Mouse (Mus musculus) left cerebral cortex, adult 18-20 months (tissue): ENCODE data around the gene Nccrp1. TPM values are rescaled to one million over a fixed set of nuclear protein-coding genes. Genes with fewer than 3 reads are reported as not detected.
A peak's percentile ranks its signal among the peaks of the same experiment; 100 is the strongest.
"Not testable (repeated sequence)": the region's sequence is repeated elsewhere in the genome, so short reads cannot be mapped to it uniquely, and the experiment has no call there.

Experiments used
- DNase-seq, 2 experiments: peaks; one replicate each; pipeline ENCODE4 v3.0.0; 2021 to 2022; ENCODE audit warnings: low spot score in 2 of 2, mixed read lengths in 1 of 2
- microRNA-seq, 2 experiments: library from miRNA; unstranded; fragments of <30 nt; microRNA quantifications; one replicate each; pipeline ENCODE4 v1.2.0; 2021
- total RNA-seq, 2 experiments: library from RNA; stranded (reverse); gene quantifications; 2 replicates each; pipeline ENCODE4 v1.2.3; 2021

Gene Nccrp1
- total RNA-seq, 2 experiments from 2014 or later = 0.28 TPM; not detected in 1

- peak; percentile 65 to 76 for DNase-seq
Measured at GRCm38 (mm10) chr7:28527922-28528719, 18.9 kb downstream of the Nccrp1 start.

GRCm38 (mm10) chr7:28522536-28522935, 24.5 kb downstream of the Nccrp1 start, which contains the start of gene Ifnl3:
TSS of gene Ifnl3 (plus strand) at chr7:28522836.
- not testable (repeated sequence) for DNase-seq

- DNase-seq = no peak
Measured at GRCm38 (mm10) chr7:28511441-28511840, 35.6 kb downstream of the Nccrp1 start.

- not testable (repeated sequence) for DNase-seq
Measured at GRCm38 (mm10) chr7:28510405-28510974, 36.6 kb downstream of the Nccrp1 start, which contains the start of gene Ifnl2. TSS of gene Ifnl2 (minus strand) at chr7:28510455.

GRCm38 (mm10) chr7:28509121-28509520, 37.9 kb downstream of the Nccrp1 start:
- not testable (repeated sequence) for DNase-seq

GRCm38 (mm10) chr7:28505585-28505984, 41.5 kb downstream of the Nccrp1 start:
- no peak for DNase-seq

- no peak for DNase-seq
Measured at GRCm38 (mm10) chr7:28495426-28495825, 51.6 kb downstream of the Nccrp1 start.

Small RNA genes within 50 kb of the gene (microRNA-seq; reads per million reads assigned to microRNA genes)
- gene Mir7049 = 0 to 0.75 reads per million in 2 experiments

Other genes with a start within 250 kb of the Nccrp1 start
- gene Dll3, start 245.0 kb downstream of the Nccrp1 start, total RNA-seq = 1 to 10 TPM; 1.5 to 1.6 TPM
- 10 to 100 TPM; 36.8 to 43.2 TPM for gene Timm50, start 235.2 kb downstream of the Nccrp1 start, total RNA-seq
- gene Supt5, start 208.5 kb downstream of the Nccrp1 start, total RNA-seq = 100 to 1,000 TPM; 116 TPM
- gene Rps16, start 196.6 kb downstream of the Nccrp1 start, total RNA-seq = 100 to 1,000 TPM; 462 to 497 TPM
- gene Plekhg2, start 174.7 kb downstream of the Nccrp1 start, total RNA-seq = 1 to 10 TPM; 4.8 to 5.2 TPM
- gene Zfp36, start 167.0 kb downstream of the Nccrp1 start, total RNA-seq = 1 to 10 TPM; 1.4 to 2.3 TPM
- 10 to 100 TPM; 20.3 to 22.0 TPM for gene Med29, start 154.5 kb downstream of the Nccrp1 start, total RNA-seq
- gene Paf1, start 154.3 kb downstream of the Nccrp1 start, total RNA-seq = 10 to 100 TPM; 54.8 to 59.0 TPM
- gene Gmfg, start 109.8 kb downstream of the Nccrp1 start, total RNA-seq = 1 to 10 TPM; 1.4 to 1.5 TPM
- 10 to 100 TPM; 93.0 to 96.9 TPM for gene Lrfn1, start 95.3 kb downstream of the Nccrp1 start, total RNA-seq
- gene Ifnl2, start 36.8 kb downstream of the Nccrp1 start, total RNA-seq = not detected
- gene Ifnl3, start 24.4 kb downstream of the Nccrp1 start, total RNA-seq = not detected
- gene Sycn, start 6.4 kb downstream of the Nccrp1 start, total RNA-seq = not detected
- gene Samd4b, start 50.9 kb upstream of the Nccrp1 start, total RNA-seq = 10 to 100 TPM; 67.8 to 80.1 TPM
- 1 to 10 TPM; 8.6 to 8.8 TPM for gene Pak4, start 50.9 kb upstream of the Nccrp1 start, total RNA-seq
- gene Acp7, start 84.1 kb upstream of the Nccrp1 start, total RNA-seq = 1 to 10 TPM; 2.2 to 2.4 TPM
- gene Fbxo27, start 145.6 kb upstream of the Nccrp1 start, total RNA-seq = 10 to 100 TPM; 24.6 TPM
- gene Fbxo17, start 169.6 kb upstream of the Nccrp1 start, total RNA-seq = 1 to 10 TPM; 1.9 to 2.3 TPM
- 10 to 100 TPM; 62.8 to 71.0 TPM for gene Mrps12, start 194.6 kb upstream of the Nccrp1 start, total RNA-seq
- gene Sars2, start 194.7 kb upstream of the Nccrp1 start, total RNA-seq = 10 to 100 TPM; 11.0 to 11.6 TPM
- gene Ccer2, start 208.9 kb upstream of the Nccrp1 start, total RNA-seq = 1 to 10 TPM; 1.1 to 2.9 TPM
- gene Sirt2, start 219.5 kb upstream of the Nccrp1 start, total RNA-seq = 100 to 1,000 TPM; 120 to 122 TPM
- gene Nfkbib, start 220.3 kb upstream of the Nccrp1 start, total RNA-seq = 10 to 100 TPM; 35.0 to 38.6 TPM
- 1 to 10 TPM; 2.1 to 3.9 TPM for gene Rinl, start 241.7 kb upstream of the Nccrp1 start, total RNA-seq